Mouse (Mus musculus): Measurements from ENCODE around the gene 1700010I14Rik.

Gene 1700010I14Rik

DNA sequence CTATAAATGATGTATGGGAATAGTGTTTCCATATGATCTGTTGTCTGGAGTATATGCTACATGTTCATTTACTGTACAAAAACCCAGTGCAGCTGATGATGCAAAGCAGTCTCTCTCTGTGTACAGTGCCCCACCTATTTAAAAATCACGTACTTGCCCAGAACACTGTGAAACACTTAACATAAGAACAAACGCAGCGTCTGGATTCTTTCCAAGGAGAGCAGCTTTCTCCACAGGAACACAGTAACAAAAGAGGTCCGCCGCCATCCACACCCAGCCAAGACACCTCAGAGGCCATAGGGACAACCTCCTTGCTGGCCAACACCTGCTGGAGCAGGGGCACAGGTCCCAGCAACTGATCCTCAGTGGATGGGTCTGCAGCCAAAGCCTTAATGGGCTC is 2.4 kb upstream of the 1700010I14Rik start:
- H3K27me3 ChIP-seq (ENCODE audit: control insufficient read depth, insufficient read depth, low read length, poor library complexity, severe bottlenecking): no peaks in the 10 kb centered on the region
- no peaks in the 10 kb centered on the region for H3K36me3 ChIP-seq (ENCODE audit: control insufficient read depth, insufficient read depth, low read length, poor library complexity, severe bottlenecking)
- no peak for DNase-seq (ENCODE audit: low read depth, low spot score)

DNA sequence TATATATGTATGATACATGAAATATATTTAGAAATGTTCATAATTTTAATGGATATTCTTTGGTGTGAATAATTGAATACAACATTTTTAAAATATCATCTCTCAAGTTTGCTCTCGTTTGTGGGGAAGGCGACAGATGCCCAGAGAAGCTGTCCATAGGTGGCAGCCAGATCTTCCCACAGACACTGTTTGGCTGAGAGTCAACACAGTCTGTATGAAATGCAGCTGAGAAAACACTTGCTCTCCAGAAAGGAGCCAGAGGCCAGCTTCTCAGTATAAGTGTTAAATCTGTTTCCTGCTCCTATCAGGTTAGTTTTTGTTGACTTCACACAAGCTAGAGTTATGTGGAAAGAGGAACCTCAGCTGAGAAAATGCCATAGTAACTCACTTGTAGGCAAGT is 1.6 kb upstream of the 1700010I14Rik start:
- DNase-seq (ENCODE audit: low read depth, low spot score): no peak
- no peaks in the 10 kb centered on the region for H3K27me3 ChIP-seq (ENCODE audit: control insufficient read depth, insufficient read depth, low read length, poor library complexity, severe bottlenecking)
- no peaks in the 10 kb centered on the region for H3K36me3 ChIP-seq (ENCODE audit: control insufficient read depth, insufficient read depth, low read length, poor library complexity, severe bottlenecking)

DNA sequence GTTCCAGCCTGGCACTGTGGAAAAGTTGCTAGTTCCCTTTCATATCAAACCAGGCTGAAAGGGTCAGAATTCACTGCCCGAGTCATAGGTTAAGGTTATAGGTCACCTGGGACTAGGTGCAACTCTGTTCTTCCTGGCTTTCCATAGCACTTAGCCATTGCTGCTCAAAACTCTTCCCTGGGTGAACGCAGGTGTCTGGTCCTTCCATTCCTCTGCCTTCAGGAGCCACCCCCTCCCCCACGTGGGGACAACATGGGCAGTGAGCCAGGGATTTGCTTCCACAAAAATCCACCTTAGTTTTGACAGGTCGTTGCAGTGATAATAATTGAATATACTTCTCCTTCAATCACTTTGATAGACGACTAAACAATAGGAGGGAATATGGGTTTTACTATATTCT is 764 bp upstream of the 1700010I14Rik start:
- DNase-seq (ENCODE audit: low read depth, low spot score): no peak
- H3K36me3 ChIP-seq (ENCODE audit: control insufficient read depth, insufficient read depth, low read length, poor library complexity, severe bottlenecking): no peaks in the 10 kb centered on the region

DNA sequence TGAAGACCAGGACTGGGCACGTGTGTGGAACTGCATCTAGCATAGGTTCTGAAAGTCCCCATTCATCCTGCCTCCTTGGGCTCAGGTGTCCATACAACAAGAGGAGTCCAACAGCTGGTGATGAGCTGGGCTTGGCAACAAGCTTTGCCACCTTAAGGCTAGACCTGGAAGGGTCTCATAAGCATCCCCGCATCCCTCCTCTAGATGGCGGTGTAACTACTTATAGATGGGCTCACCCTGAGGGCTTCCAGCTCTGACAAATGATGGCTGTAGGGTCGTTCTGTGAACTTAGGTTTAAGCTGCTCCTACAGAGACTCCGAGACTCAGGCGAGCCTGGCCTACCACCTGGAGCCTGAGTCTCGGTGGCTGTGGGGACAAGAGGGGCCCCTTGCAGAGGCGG is 3.0 kb downstream of the 1700010I14Rik start:
- peak; percentile 49 for DNase-seq (ENCODE audit: low read depth, low spot score)
- no peaks in the 10 kb centered on the region for H3K27me3 ChIP-seq (ENCODE audit: control insufficient read depth, insufficient read depth, low read length, poor library complexity, severe bottlenecking)
- no peaks in the 10 kb centered on the region; the same call in 1 of the 2 replicates for H3K36me3 ChIP-seq (ENCODE audit: control insufficient read depth, insufficient read depth, low read length, poor library complexity, severe bottlenecking)

More for the DNA sequence above, 764 bp upstream of the 1700010I14Rik start:
- no peaks in the 10 kb centered on the region for H3K27me3 ChIP-seq (ENCODE audit: control insufficient read depth, insufficient read depth, low read length, poor library complexity, severe bottlenecking)

DNA sequence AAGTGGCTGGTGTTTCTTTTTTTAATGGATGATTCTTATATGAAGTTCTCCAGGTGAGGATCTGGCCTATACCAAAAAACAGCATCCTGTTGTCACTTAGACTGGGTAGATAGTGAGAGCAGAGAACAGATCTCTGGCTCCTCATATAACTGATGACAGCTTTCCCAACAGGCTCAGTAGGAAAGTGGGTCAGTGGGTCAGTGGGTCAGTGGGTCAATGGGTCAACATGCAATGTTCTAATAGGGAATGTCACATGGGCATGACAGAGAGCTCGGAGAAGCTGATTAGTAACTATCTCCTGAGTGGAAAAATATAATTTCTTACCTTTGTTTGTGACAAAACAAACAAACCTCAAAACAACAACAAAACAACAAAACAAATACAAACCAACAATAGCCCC is 7.2 kb downstream of the 1700010I14Rik start:
- H3K27me3 ChIP-seq (ENCODE audit: control insufficient read depth, insufficient read depth, low read length, poor library complexity, severe bottlenecking): no peaks in the 10 kb centered on the region
- no peaks in the 10 kb centered on the region; the same call in 1 of the 2 replicates for H3K36me3 ChIP-seq (ENCODE audit: control insufficient read depth, insufficient read depth, low read length, poor library complexity, severe bottlenecking)
- DNase-seq (ENCODE audit: low read depth, low spot score): no peak

DNA sequence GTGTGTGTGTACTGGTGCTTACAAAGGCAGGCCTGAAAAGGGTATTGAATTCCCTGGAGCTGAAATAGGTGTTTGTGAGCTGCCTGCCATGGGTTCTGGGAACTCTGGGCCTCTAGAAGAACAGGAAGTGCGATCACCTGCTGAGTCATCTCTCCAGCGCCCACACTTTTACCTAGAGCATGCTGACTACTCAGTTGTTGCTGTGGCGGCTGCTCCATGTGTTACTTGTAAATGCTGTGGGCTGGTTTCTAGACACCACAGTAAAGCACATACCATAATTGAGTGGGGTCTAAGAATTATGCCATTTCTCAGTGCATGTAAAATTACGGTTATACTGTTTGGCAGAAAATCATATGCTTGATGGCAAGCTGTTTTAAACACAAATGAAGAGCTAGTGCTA is 14.3 kb downstream of the 1700010I14Rik start:
- no peak for DNase-seq (ENCODE audit: low read depth, low spot score)
- Histone ChIP-seq H3K27me3 (ENCODE audit: control insufficient read depth, insufficient read depth, low read length, poor library complexity, severe bottlenecking) (no peaks in the 10 kb centered on the region), H3K36me3 (ENCODE audit: control insufficient read depth, insufficient read depth, low read length, poor library complexity, severe bottlenecking) (no peaks in the 10 kb centered on the region; the same call in 1 of the 2 replicates)

DNA sequence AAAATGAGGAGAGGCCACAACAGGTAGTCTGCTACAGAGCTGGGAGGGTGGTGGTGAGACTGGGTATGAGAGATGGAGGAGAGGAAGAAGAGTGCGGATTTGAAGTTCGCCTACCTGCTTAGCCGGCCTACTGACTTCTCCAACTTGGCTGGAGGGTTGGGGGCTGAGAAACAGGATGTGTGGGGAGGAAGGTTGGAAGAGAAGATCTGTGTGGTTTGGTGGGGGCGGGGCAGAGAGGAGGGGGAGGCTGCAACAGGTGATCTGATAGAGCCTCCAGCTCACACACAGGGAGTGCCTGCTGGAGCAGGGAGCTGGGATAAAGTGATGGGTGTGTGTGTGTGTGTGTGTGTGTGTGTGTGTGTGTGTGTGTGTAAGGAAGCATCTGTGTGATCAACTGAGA is 16.4 kb downstream of the 1700010I14Rik start:
- Histone ChIP-seq H3K36me3 (ENCODE audit: control insufficient read depth, insufficient read depth, low read length, poor library complexity, severe bottlenecking) (no peaks in the 10 kb centered on the region; the same call in 1 of the 2 replicates), H3K27me3 (ENCODE audit: control insufficient read depth, insufficient read depth, low read length, poor library complexity, severe bottlenecking) (no peaks in the 10 kb centered on the region)
- no peak for DNase-seq (ENCODE audit: low read depth, low spot score)

DNA sequence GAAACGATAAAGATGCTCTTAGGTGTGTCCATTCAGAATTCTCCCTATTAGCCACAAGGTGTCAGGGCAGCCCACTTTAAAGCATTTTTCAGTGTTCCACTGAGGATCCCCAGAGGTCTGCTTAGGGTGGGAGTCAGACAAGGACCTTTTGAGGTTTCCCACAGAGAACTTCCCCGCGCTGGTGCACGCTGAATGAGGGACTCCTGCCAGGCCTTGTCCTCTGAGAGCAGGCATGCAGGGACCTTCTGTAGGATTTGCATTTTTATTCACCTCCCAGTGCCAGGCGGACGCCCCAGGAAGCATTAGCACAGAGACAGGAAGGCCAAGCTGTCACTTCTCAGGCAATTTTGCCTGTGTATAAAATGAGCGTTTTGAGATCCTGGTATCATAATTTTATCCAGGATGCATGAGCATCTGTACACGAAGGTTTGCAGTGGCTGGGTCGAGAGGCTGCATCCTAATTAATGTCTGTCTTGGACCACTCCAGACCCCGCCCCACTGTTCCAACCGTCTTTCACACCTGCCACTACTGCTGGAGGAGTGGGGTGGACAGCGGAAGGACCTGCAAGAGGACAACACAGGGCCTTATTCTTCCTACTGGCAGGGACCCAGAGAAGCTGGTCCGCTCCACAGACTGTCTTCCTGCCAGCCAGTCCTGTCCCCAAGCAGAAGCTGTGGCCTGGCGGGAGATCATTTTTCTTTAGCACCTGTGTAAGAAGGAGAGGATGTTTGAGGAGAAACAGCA is 35.2 kb downstream of the 1700010I14Rik start:
- Histone ChIP-seq H3K27me3 (ENCODE audit: control insufficient read depth, insufficient read depth, low read length, poor library complexity, severe bottlenecking) (no peaks in the 10 kb centered on the region), H3K36me3 (ENCODE audit: control insufficient read depth, insufficient read depth, low read length, poor library complexity, severe bottlenecking) (no peaks in the 10 kb centered on the region)
- no peak for DNase-seq (ENCODE audit: low read depth, low spot score)

DNA sequence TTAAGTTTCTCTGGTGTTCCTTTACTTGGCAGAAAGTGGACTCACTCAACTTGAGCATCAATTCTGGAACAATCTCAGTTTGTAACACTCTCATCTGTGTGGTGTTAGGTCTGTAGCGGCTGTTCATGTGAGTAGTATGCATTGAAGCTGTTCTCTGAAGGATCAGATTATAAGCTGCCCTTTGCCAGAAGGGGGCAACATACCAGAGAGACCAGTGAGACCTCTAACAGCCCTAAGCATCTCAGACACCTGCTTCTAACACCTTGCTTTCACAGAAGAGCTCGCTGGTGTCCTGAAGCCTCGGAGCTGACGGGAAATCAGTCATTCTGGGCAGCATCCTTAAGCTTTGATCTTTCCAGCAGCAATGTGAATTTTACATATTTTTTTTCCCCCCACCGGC is 42.0 kb downstream of the 1700010I14Rik start:
- peak; percentile 4 for DNase-seq (ENCODE audit: low read depth, low spot score)
- no peaks in the 10 kb centered on the region for H3K27me3 ChIP-seq (ENCODE audit: control insufficient read depth, insufficient read depth, low read length, poor library complexity, severe bottlenecking)
- no peaks in the 10 kb centered on the region for H3K36me3 ChIP-seq (ENCODE audit: control insufficient read depth, insufficient read depth, low read length, poor library complexity, severe bottlenecking)

DNA sequence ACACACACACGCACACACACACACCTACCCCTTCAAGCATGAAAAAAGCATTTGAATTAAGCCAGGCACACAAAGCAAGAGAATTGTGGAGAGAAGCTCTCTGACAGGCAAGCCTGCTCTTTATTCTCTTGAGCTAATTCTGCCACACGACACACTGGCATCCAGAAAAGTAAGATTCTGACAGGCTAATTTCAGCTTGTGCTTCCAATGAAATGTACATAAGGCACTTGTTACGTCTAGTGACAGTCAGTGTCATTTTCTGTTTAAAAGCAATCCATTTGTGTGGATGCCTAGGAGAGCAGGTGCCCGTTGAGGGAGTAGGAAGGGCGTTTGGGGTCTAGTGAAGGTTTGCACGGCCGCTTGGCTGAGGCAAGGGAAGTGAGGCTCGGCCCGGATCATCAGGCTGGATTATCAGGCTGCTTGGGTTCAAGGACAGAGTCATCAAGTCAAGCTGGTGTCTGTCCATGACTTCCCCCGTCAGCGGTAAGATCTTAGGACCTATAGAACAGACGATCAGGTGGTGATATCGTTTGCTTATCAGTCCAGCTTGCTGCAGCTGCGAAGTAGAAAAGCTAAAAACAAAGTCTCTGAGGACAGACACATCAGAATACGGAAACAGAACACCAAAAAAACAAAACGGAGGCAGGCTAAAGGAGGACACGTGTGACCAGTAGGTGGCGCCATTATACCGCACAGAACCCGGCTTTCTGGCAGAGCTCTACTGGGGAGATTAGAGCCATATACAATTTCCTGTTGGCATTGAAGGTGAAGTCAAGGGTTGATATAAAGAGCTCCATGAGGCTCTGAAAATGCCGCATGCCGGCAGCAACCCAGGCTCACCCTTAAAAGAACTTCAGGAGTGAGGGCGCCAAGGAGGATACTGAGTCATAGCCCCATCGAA is 43.4 kb downstream of the 1700010I14Rik start:
- Histone ChIP-seq H3K27me3 (ENCODE audit: control insufficient read depth, insufficient read depth, low read length, poor library complexity, severe bottlenecking) (no peaks in the 10 kb centered on the region), H3K36me3 (ENCODE audit: control insufficient read depth, insufficient read depth, low read length, poor library complexity, severe bottlenecking) (no peaks in the 10 kb centered on the region)
- DNase-seq (ENCODE audit: low read depth, low spot score): peak; percentile 75

DNA sequence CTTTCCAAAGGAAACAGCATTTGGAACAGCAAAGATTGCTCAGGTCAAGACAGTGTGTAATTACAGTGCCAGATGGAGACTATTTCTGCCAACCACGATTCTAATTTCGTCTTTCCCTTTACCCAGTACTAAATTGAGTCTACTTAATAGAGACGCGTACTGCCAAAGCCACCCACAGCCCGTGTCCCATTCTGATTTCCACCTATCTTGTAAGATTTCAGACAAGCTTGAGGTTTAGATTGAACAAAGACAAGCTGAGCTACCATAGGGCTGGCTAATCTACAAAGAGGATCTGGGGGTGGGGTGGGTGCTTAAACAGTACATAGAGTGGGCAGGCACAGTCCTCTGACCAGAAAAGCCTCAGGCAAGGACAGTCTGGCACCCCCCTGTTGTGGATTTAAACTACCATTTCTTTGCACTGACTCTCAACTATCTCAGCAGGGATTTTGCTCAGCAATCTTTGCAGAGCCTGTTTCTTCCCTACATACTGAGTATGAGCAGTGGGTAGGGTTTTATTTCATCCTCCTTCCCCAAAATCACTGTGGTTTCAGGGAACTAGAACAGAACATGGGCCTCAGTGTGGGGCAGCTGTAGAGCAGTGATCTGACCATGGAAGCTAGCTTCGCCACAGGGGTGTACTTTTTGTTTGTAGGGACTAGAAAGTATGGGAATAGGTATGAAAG is 44.4 kb downstream of the 1700010I14Rik start:
- no peak for DNase-seq (ENCODE audit: low read depth, low spot score)
- H3K36me3 ChIP-seq (ENCODE audit: control insufficient read depth, insufficient read depth, low read length, poor library complexity, severe bottlenecking): no peaks in the 10 kb centered on the region
- no peaks in the 10 kb centered on the region for H3K27me3 ChIP-seq (ENCODE audit: control insufficient read depth, insufficient read depth, low read length, poor library complexity, severe bottlenecking)

DNA sequence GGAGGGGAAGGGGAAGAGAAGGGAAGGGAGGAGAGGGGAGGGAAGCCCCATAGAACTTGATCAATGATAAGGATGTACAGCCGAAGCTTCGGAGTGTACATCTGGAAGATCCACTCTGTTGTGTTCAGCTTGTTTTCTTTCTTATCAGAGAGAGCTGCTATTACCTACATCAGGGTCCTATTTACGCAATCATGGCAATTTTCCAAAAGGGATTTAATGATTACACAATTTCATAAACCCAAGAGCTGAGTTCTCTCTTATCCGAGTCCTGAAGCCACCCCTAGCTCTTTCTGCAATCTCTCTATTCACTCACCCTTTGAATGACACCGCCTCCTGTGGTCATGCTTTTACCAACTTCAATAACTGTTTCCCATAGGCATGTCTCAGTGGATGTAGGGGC is 45.4 kb downstream of the 1700010I14Rik start:
- no peak for DNase-seq (ENCODE audit: low read depth, low spot score)
- Histone ChIP-seq H3K36me3 (ENCODE audit: control insufficient read depth, insufficient read depth, low read length, poor library complexity, severe bottlenecking) (no peaks in the 10 kb centered on the region), H3K27me3 (ENCODE audit: control insufficient read depth, insufficient read depth, low read length, poor library complexity, severe bottlenecking) (no peaks in the 10 kb centered on the region)

DNA sequence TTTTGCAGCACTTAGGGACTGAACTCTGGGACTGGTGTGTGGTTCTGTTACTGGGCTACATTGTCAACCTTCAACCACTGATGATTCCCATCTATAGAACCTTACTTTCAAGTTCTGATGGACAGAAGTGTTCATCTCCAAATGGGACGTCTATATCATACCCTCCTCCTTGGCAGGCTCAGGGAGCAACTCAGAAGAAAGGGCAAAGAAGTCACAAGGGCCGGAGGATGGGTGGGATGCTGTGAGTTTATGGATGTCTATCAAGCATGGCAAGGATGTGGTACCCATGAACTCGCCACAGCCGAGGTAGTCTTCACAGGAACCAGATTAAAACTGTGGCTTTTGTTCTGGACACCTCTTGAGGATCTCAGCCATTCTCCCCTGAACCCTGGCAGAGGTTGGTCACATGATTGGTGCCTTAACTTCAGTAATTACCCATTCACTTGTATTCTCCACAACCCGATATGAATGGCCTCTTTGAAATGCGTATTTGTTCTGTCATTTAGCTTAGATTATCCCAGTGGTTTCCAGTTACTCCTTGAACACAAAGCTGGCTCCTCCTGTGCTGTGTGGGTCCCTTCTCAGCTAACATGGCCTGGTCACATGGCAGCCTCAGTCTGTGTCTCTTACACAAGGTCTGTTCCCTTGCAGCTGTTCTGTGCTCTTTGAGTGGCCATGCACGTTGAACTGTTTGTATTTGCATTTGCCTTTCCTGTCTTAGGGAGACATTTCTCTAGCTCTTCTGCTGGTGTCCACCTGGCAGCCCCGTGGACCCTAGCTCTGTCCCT is 47.6 kb downstream of the 1700010I14Rik start:
- no peak for DNase-seq (ENCODE audit: low read depth, low spot score)
- H3K27me3 ChIP-seq (ENCODE audit: control insufficient read depth, insufficient read depth, low read length, poor library complexity, severe bottlenecking): no peaks in the 10 kb centered on the region

DNA sequence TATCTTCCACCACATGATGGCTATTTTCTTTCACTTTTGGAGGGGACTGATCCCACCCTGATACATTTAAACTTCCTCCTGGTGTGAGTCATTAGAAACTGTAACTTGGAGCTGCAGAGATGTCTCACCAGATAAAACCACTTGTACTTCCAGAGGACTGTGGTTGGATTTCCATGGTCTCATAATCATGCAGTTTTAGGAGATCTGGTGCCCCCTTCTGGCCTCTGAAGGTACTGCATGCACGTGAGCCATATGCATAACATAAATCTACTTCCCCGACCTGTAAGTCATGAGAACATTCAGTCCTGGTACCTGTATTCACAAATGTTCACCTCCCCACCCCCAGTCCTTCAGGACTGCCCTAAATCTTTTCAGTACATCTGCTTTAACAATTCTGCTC is 54.6 kb downstream of the 1700010I14Rik start:
- peak; percentile 41 for DNase-seq (ENCODE audit: low read depth, low spot score)
- Histone ChIP-seq H3K36me3 (ENCODE audit: control insufficient read depth, insufficient read depth, low read length, poor library complexity, severe bottlenecking) (no peaks in the 10 kb centered on the region), H3K27me3 (ENCODE audit: control insufficient read depth, insufficient read depth, low read length, poor library complexity, severe bottlenecking) (no peaks in the 10 kb centered on the region)

More for the DNA sequence above, 47.6 kb downstream of the 1700010I14Rik start:
- H3K36me3 ChIP-seq (ENCODE audit: control insufficient read depth, insufficient read depth, low read length, poor library complexity, severe bottlenecking): no peaks in the 10 kb centered on the region

All from splenic B cell, adult 2 months (primary cell).